Mouse (Mus musculus) embryonic facial prominence, embryonic 11.5 days (tissue): ENCODE measurements around the gene Gm36245. TPM values are rescaled to one million over a fixed set of nuclear protein-coding genes. Genes with fewer than 3 reads are reported as not detected.
"Not testable (repeated sequence)": the region's sequence is repeated elsewhere in the genome, so short reads cannot be mapped to it uniquely, and the experiment has no call there.

Experiments
- ATAC-seq: fragments of 200-750 bp; cut with Nextera tagmentation; replicated peaks from 2 replicates; pipeline ENCODE4 v1.8.0; 2017; ENCODE audit warnings: low read depth; ENCODE audit not compliant: insufficient number of reproducible peaks, low FRiP score, low TSS enrichment
- DNase-seq: peaks from one replicate; pipeline ENCODE4 v3.0.0-alpha.2; 2015; ENCODE audit warnings: low spot score
- H3K27ac ChIP-seq: fragments of 300-500 bp; sonication (generic); replicated peaks from 2 replicates; pipeline ENCODE4 v1.5.1; 2014; ENCODE audit warnings: mild to moderate bottlenecking, low read depth, low read length, control low read depth
- H3K27me3 ChIP-seq: fragments of 300-500 bp; sonication (generic); 2 replicates; pipeline ENCODE4 v1.6.1; 2014; ENCODE audit warnings: mild to moderate bottlenecking, low read length, moderate library complexity, mixed read lengths; ENCODE audit not compliant: control insufficient read depth, insufficient read depth
- H3K36me3 ChIP-seq: fragments of 300-500 bp; sonication (generic); replicated peaks from 2 replicates; pipeline ENCODE4 v1.6.1; 2014; ENCODE audit warnings: low read depth, mild to moderate bottlenecking, low read length, moderate library complexity, mixed read lengths; ENCODE audit not compliant: control insufficient read depth, insufficient read depth
- H3K4me1 ChIP-seq: fragments of 300-500 bp; sonication (generic); 2 replicates; pipeline ENCODE4 v1.6.1; 2014; ENCODE audit warnings: low read length, mixed read lengths; ENCODE audit not compliant: control insufficient read depth, insufficient read depth
- H3K4me2 ChIP-seq: fragments of 300-500 bp; sonication (generic); 2 replicates; pipeline ENCODE4 v1.6.1; 2014; ENCODE audit warnings: low read depth, mild to moderate bottlenecking, control low read depth, low read length, moderate library complexity
- H3K4me3 ChIP-seq: fragments of 300-500 bp; sonication (generic); 2 replicates; pipeline ENCODE4 v1.5.1; 2014; ENCODE audit warnings: low read depth, low read length, control low read depth
- H3K9ac ChIP-seq: fragments of 300-500 bp; sonication (generic); replicated peaks from 2 replicates; pipeline ENCODE4 v1.6.1; 2014; ENCODE audit warnings: mild to moderate bottlenecking, control low read depth, low read length
- H3K9me3 ChIP-seq: fragments of 300-500 bp; sonication (generic); replicated peaks from 2 replicates; pipeline ENCODE4 v1.6.1; 2016; ENCODE audit warnings: mild to moderate bottlenecking, low read length, inconsistent platforms, mixed read lengths; ENCODE audit not compliant: control insufficient read depth
- WGBS: fragments of 180-500 bp; shearing (Covaris S2); extraction: QIAGEN DNeasy Blood & Tissue Kit; methylation state at CpG from one replicate; pipeline ENCODE4 v1.1.7; 2014; 5-methylcytosine and 5-hydroxymethylcytosine counted together
- polyA plus RNA-seq: library from polyadenylated mRNA; unstranded; fragments of >200 nt; fragmentation: Nextera tagmentation; extraction: Ambion mirVana; gene quantifications from 2 replicates; pipeline ENCODE4 v1.2.1, GENCODE M21; 2014

Gene Gm36245
- polyA plus RNA-seq, 1 experiment from 2014 or later = not detected

- not testable (repeated sequence) for DNase-seq, H3K36me3 ChIP-seq, H3K9ac ChIP-seq, ATAC-seq, H3K4me3 ChIP-seq, H3K27me3 ChIP-seq, H3K9me3 ChIP-seq, H3K27ac ChIP-seq, H3K4me2 ChIP-seq, H3K4me1 ChIP-seq
- WGBS = 65% methylated on average over 3 of the region's 3 CpGs
These were observed 30.8 kb downstream of the Gm36245 start for GRCm38 (mm10) chr15:77629822-77630221.

GRCm38 (mm10) chr15:77643176-77643575 lies 44.1 kb downstream of the Gm36245 start, which contains the start of gene Apol11b:
Gene Apol11b, minus strand, starts transcription at chr15:77643286.
- WGBS = 78% methylated on average over 2 of the region's 2 CpGs

GRCm38 (mm10) chr15:77651143-77651542 lies 52.1 kb downstream of the Gm36245 start:
- not testable (repeated sequence) for DNase-seq, H3K9me3 ChIP-seq, H3K27ac ChIP-seq

More at GRCm38 (mm10) chr15:77643176-77643575, 44.1 kb downstream of the Gm36245 start, which contains the start of gene Apol11b:
- H3K27ac ChIP-seq, H3K4me2 ChIP-seq, ATAC-seq, H3K27me3 ChIP-seq, H3K9ac ChIP-seq, H3K4me1 ChIP-seq, H3K4me3 ChIP-seq, H3K36me3 ChIP-seq, DNase-seq, H3K9me3 ChIP-seq: not testable (repeated sequence)

More at GRCm38 (mm10) chr15:77651143-77651542, 52.1 kb downstream of the Gm36245 start:
- H3K4me3 ChIP-seq, H3K4me1 ChIP-seq, ATAC-seq, H3K27me3 ChIP-seq, H3K36me3 ChIP-seq, H3K9ac ChIP-seq, H3K4me2 ChIP-seq: not testable (repeated sequence)

Other genes with a start within 250 kb of the Gm36245 start
- not detected in 2 replicates for gene Apol7a, start 200.1 kb upstream of the Gm36245 start, polyA plus RNA-seq
- not detected in 2 replicates for gene Apol9a, start 188.1 kb upstream of the Gm36245 start, polyA plus RNA-seq
- not detected in 2 replicates for gene Apol7b, start 151.8 kb upstream of the Gm36245 start, polyA plus RNA-seq
- not detected in 2 replicates for gene Apol10a, start 122.2 kb upstream of the Gm36245 start, polyA plus RNA-seq
- not detected in 2 replicates for gene Apol11a, start 91.0 kb upstream of the Gm36245 start, polyA plus RNA-seq
- not detected in 2 replicates for gene Apol7c, start 65.9 kb upstream of the Gm36245 start, polyA plus RNA-seq
- gene 1700025B11Rik, start 37.4 kb upstream of the Gm36245 start, polyA plus RNA-seq = not detected in 2 replicates
- gene Apol10b, start 3.1 kb upstream of the Gm36245 start, polyA plus RNA-seq = not detected in 2 replicates
- gene Apol11b, start 44.0 kb downstream of the Gm36245 start, polyA plus RNA-seq = not detected in 2 replicates
- not detected in 2 replicates for gene Apol7e, start 99.6 kb downstream of the Gm36245 start, polyA plus RNA-seq
- not detected in 2 replicates for gene Apol9b, start 129.8 kb downstream of the Gm36245 start, polyA plus RNA-seq
- gene Apol8, start 157.7 kb downstream of the Gm36245 start, polyA plus RNA-seq = 0.29 TPM in 1 of 2 replicates, not detected in the other
- gene Myh9, start 242.9 kb downstream of the Gm36245 start, polyA plus RNA-seq = 23.4 and 25.1 TPM in 2 replicates